Mouse (Mus musculus) cortical plate, adult 2 months (tissue): Measurements from ENCODE around the gene Gm45716.

Source experiments
- CTCF ChIP-seq: fragments of 200-500 bp; IDR thresholded peaks from 2 replicates; pipeline ENCODE4 v1.5.1; 2011; ENCODE audit warnings: mild to moderate bottlenecking, control low read depth, low read length; ENCODE audit not compliant: insufficient read depth; ENCODE audit errors: extremely low read depth
- POLR2A ChIP-seq: fragments of 200-500 bp; IDR thresholded peaks from 2 replicates; pipeline ENCODE4 v1.6.1; 2011; ENCODE audit warnings: mild to moderate bottlenecking, low read length, control low read depth; ENCODE audit not compliant: insufficient read depth; ENCODE audit errors: extremely low read depth

DNA sequence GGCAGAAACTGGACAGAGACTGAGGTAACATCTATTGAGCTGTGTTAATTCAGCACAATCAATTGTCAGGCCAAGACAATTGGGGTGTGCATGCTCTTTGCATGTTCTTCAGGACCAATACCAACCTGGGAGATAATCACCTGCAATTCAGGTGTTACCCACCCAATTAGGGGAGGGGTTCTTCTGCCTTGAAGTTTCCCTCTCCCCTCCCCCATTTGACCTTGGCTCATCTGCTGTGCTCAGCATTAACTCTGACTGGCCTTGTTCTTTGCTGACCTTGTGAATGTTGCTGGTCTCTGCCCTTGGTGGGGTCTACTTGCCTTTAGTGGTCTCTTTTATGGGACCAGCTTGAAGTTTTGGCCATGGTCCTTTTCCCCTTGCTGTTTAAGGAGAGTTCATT is 42.3 kb downstream of the Gm45716 start:
- TF ChIP-seq POLR2A (no peak), CTCF (no peak)
